Mouse (Mus musculus): ENCODE measurements around the gene Tjp1.

The Tjp1 gene

DNA sequence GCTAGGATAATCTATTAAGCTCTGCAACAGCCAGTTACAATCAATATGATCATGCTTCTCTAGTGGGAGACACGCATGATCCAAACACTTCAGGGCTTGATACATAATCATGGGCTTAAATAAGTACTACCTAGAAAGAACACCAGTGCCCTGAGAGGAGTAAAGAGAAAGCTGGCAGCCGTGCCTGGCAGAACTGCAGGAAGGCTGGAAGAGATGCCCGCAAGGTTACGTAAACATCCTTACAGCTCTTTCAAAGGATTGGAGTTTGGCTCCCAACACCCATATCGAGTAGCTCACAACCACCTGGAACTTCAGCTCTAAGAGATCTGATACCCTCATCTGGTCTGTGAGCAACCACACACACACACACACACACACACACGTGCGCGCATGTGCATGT is 167.8 kb downstream of the Tjp1 start:
- DNase-seq (ENCODE audit: low read depth, low spot score): no peak

DNA sequence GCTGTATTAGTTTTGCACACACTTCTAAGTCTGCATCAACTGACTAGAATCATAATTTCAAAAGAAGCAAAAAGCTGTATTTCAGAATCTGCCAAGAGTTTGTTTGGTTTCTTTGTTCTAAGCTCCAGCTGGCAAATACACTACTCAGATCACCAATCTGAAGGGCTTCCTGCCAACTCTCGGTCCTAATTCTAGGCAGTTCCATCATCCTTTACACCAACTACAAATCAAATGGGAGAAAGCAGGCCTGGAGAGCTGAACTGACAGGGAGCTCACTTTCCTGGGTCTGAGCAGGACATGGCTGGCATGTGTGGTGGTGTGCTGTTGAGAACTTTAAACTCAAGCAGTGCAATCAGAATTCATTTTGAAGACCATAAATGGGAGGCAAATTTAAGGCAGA is 170.0 kb downstream of the Tjp1 start:
- no peak for DNase-seq (ENCODE audit: low read depth, low spot score)

GRCm38 (mm10) chr7:65356204-65356603 is 171.4 kb downstream of the Tjp1 start:
- DNase-seq (ENCODE audit: low read depth, low spot score): no peak

DNA sequence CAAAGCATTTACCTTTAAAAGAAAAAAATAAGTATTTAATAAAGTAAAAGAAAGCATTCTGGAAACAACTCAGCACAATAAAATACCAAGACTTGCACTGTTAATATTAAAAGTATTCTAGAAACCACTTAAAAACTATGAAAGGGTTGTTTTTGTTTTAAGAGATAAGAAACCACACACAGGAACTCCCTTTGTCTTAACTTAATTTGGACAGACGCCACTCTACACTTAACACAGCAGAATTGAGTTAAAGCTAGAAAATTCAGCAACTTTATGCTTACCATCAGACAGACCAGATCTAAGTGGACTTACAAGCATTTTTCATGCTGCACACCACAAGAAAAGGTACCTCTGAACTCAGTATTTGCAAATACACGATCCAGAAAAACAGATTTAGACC is 172.7 kb downstream of the Tjp1 start:
- DNase-seq (ENCODE audit: low read depth, low spot score): no peak

GRCm38 (mm10) chr7:65350348-65351079 is 177.1 kb downstream of the Tjp1 start:
- no peak for DNase-seq (ENCODE audit: low read depth, low spot score)

DNA sequence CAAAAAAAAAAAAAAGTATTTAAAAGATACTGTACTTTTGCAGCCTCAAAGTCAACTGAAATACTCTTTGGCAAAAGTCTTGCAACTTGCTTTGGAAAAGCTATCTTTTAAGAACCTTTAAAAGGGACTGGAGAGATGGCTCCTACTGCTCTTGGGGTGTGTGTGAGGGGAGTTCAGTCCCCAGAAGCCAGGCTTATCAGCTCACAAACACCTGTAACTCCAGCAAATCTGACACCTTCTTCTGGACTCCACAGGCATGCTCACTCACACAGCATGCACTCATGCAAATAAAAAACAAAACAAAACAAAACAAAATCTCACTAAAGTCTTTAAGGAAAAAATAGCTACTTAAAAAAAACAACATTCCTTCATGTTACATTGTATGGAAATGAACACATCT is 179.0 kb downstream of the Tjp1 start:
- DNase-seq (ENCODE audit: low read depth, low spot score): no peak

DNA sequence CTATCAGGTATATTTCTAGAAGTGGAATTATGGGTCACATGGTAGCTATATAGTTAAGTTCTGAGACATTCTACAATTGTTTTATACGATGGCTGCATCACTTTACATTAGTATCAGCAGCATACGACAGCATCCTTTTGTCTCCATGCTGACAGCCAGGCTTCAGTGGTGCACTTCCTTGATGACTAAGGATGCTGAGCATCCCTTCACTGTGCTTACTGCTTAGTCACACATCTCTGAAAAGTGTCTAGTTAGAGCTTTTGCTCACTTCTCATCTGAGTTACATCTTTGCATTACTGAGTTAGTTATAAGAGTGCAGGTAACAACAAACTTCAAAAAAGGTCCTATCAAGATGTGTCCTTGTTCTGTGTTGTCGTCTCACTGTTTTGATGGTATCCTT is 182.3 kb downstream of the Tjp1 start:
- no peak for DNase-seq (ENCODE audit: low read depth, low spot score)

- DNase-seq (ENCODE audit: low read depth, low spot score): no peak
Measured at GRCm38 (mm10) chr7:65337581-65338270, 189.9 kb downstream of the Tjp1 start.

- no peak for DNase-seq (ENCODE audit: low read depth, low spot score)
Measured at GRCm38 (mm10) chr7:65333081-65333760, 194.4 kb downstream of the Tjp1 start.

- peak; percentile 79 for DNase-seq (ENCODE audit: low read depth, low spot score)
Measured at GRCm38 (mm10) chr7:65319047-65319725, 208.4 kb downstream of the Tjp1 start.

GRCm38 (mm10) chr7:65317418-65317817 is 210.2 kb downstream of the Tjp1 start:
- peak; percentile 66 for DNase-seq (ENCODE audit: low read depth, low spot score)

GRCm38 (mm10) chr7:65315182-65315581 is 212.4 kb downstream of the Tjp1 start:
- no peak for DNase-seq (ENCODE audit: low read depth, low spot score)

DNA sequence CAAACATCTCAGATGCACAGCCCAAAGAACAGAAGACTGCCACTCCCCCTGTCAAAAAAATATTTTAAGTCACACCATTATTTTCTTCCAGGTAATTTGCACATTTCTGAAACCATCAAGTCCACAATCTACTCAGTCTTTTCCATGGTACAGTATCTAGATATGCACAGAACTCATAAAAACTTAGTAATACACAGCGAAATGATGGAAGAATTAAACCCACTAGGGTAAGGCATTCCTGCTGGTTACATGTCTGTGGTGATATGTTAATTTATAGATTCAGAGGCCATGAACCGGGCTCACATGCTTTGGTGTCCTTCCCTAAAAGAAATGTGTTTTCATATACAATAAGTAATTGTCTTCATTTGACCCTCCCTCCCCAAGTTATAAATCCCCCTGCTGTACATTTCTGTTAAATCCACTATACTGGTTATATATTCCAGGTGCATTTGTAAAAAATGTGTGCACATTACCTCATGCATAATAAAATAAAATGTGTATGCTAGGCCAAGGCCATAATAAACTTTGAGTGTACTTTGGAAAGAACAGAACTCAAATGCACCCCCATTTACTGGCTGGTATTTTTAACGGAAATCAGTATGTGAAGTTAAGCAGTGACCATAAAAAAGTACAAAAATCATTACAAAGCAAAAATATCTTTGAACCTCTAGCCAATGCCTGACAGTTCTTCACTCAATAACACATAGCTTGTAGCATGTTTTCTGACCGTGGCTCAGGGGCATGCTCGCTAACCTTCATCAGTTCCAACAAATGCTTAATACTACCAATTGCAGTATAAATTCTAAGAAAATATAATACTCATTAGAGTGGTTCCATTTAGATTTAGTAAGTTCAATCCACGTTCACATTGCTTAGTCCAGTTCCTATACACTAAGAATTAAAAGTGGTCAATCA is 230.6 kb downstream of the Tjp1 start:
- no peak for DNase-seq (ENCODE audit: low read depth, low spot score)

GRCm38 (mm10) chr7:65282886-65283285 is 244.7 kb downstream of the Tjp1 start:
- DNase-seq (ENCODE audit: low read depth, low spot score): no peak

DNA sequence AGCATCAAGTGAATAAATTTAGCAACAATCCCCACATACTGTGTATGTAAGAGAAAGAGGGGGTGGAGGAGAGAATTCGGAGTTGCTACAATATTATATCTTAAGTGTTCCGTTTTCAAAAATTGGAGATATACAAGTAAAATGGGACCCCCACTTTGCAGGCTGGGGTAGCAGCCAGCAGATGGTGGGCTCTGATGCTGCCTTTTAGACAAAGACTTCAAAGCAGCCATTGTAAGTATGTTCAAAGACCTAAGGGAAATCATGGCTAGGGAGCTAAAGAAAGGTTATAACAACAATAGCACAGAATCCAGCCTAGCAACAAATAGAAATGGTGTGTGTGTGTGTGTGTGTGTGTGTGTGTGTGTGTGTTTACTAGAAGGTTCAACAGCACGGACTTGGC is 245.6 kb downstream of the Tjp1 start:
- DNase-seq (ENCODE audit: low read depth, low spot score): no peak

- no peak for DNase-seq (ENCODE audit: low read depth, low spot score)
Measured at GRCm38 (mm10) chr7:65280944-65281912, 246.4 kb downstream of the Tjp1 start.

DNA sequence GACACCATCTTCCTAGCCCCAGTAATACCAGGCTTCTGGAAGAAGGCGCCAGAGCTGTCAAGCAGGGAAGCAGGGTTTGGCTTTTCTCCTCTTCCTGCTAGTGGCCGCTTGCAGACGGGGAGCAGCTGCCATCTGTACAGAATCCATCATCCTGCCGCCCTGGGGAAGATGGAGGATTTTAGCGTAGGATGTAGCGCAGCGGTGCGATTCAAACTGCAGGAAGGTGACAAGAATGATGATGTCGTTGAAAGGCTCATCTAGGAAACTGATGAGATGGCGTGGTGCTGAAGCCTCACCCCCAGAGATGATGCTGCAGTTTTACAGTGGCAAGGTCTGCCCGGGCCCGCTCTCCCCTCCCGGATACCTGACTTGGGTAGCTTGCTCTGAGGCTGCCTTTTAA is 248.3 kb downstream of the Tjp1 start:
- DNase-seq (ENCODE audit: low read depth, low spot score): peak; percentile 44

GRCm38 (mm10) chr7:65275761-65276160 is 251.8 kb downstream of the Tjp1 start:
- no peak for DNase-seq (ENCODE audit: low read depth, low spot score)

- no peak for DNase-seq (ENCODE audit: low read depth, low spot score)
Measured at GRCm38 (mm10) chr7:65274216-65274615, 253.4 kb downstream of the Tjp1 start.

- no peak for DNase-seq (ENCODE audit: low read depth, low spot score)
Measured at GRCm38 (mm10) chr7:65249656-65250055, 277.9 kb downstream of the Tjp1 start.
